Mouse (Mus musculus): ENCODE data around the gene Ldah.

- no peak for TF ChIP-seq TAL1 (IDR thresholded peaks at IDR 0.05; ENCODE audit: low read length)
- TF ChIP-seq GATA1 (IDR thresholded peaks at IDR 0.05; ENCODE audit: low read length) = no peak
Measured at GRCm38 (mm10) chr12:8297586-8298214, 89.8 kb downstream of the Ldah start.
